Mouse (Mus musculus) kidney, adult 2 months (tissue): ENCODE measurements around the gene Igsf11.

Experiments
- CTCF ChIP-seq: fragments of 200-500 bp; conservative IDR thresholded peaks from 2 replicates; pipeline ENCODE4 v1.5.1; 2011; ENCODE audit warnings: low read depth, mild to moderate bottlenecking, control low read depth, low read length, moderate library complexity, mixed read lengths; ENCODE audit not compliant: insufficient read depth, insufficient read length
- POLR2A ChIP-seq: fragments of 200-500 bp; IDR thresholded peaks from one replicate; pipeline ENCODE4 v1.6.1; 2011; ENCODE audit warnings: low read depth, low read length, control low read depth

GRCm38 (mm10) chr16:38953821-38954220, 61.4 kb downstream of the Igsf11 start:
- TF ChIP-seq CTCF (no peak), POLR2A (no peak)
